Comparison of ENCODE assay signal across 29 mouse cellular contexts in the genomic region with DNA sequence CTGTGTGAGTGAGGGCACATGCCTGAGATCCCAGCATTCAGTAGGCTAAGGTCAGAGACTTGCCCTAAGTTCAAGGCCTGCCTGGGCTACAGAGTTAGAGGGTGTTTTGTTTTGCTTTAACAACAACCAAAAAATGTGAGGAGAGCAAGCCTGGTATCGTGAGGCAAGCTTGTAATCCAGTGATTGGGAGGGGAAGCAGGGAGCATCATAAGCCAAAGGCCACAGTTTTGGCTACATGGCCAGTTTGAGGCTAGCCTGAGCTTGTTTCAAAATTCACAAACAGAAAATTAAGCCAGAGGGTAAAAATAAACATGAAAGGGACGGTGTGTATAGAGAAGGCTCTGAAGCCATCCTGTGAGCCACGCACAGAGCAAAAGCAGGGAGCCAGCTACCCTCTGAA.
"Had no signal": no experiment of that assay in that cellular context is flagged by ENCODE, and none has a peak within 500 bp of the region (broad histone marks: within the 10 kb centered on the region; RNA-seq: fewer than 3 reads in every experiment).

No protein-coding gene starts in this region.

- DNase-seq: left cerebral cortex, postnatal 4 days; liver; liver, embryonic 13.5 days; lung, adult 18-20 months; lung, adult 2 months; lung, embryonic 14.5 days; lung, postnatal 10 days; lung, postnatal 14 days; lung, postnatal 36 days; lung, postnatal 4 days; midbrain, embryonic 14.5 days had no signal

- H3K4me2 ChIP-seq: limb, embryonic 12.5 days; limb, embryonic 13.5 days; limb, embryonic 15.5 days; liver, embryonic 11.5 days; liver, embryonic 12.5 days; liver, embryonic 13.5 days; liver, embryonic 15.5 days; lung, embryonic 14.5 days; lung, embryonic 15.5 days; midbrain, embryonic 11.5 days; midbrain, embryonic 15.5 days; neural tube, embryonic 12.5 days; neural tube, embryonic 13.5 days had no signal

- H3K4me3 ChIP-seq: left cerebral cortex, adult 2 months; limb, embryonic 10.5 days; limb, embryonic 12.5 days; limb, embryonic 13.5 days; limb, embryonic 15.5 days; liver, embryonic 12.5 days; liver, embryonic 13.5 days; liver, embryonic 15.5 days; lung, embryonic 15.5 days; megakaryocyte, embryonic 14.5 days; midbrain, embryonic 15.5 days; myocyte; neural tube, embryonic 12.5 days; neural tube, embryonic 13.5 days had no signal

- H3K27me3 ChIP-seq: limb, embryonic 12.5 days; limb, embryonic 13.5 days; limb, embryonic 15.5 days; liver, embryonic 12.5 days; liver, embryonic 13.5 days; liver, embryonic 15.5 days; lung, embryonic 15.5 days; megakaryocyte, embryonic 14.5 days; midbrain, embryonic 15.5 days; neural tube, embryonic 12.5 days; neural tube, embryonic 13.5 days had no signal

- H3K4me1 ChIP-seq: limb, embryonic 10.5 days; limb, embryonic 12.5 days; limb, embryonic 13.5 days; limb, embryonic 15.5 days; liver, embryonic 12.5 days; liver, embryonic 13.5 days; lung, embryonic 15.5 days; midbrain, embryonic 15.5 days; neural tube, embryonic 12.5 days; neural tube, embryonic 13.5 days had no signal

- H3K9ac ChIP-seq: limb, embryonic 12.5 days; limb, embryonic 13.5 days; limb, embryonic 15.5 days; liver, embryonic 12.5 days; liver, embryonic 13.5 days; liver, embryonic 14.5 days; liver, embryonic 15.5 days; lung, embryonic 14.5 days; lung, embryonic 15.5 days; midbrain, embryonic 15.5 days; neural tube, embryonic 12.5 days; neural tube, embryonic 13.5 days had no signal

- H3K9me3 ChIP-seq: limb, embryonic 10.5 days; limb, embryonic 12.5 days; limb, embryonic 13.5 days; limb, embryonic 15.5 days; liver, embryonic 12.5 days; liver, embryonic 13.5 days; liver, embryonic 15.5 days; lung, embryonic 15.5 days; megakaryocyte, embryonic 14.5 days; midbrain, embryonic 15.5 days; neural tube, embryonic 12.5 days; neural tube, embryonic 13.5 days had no signal

- ATAC-seq: liver, embryonic 12.5 days; lung, postnatal 0 days; midbrain, embryonic 15.5 days had no signal

- H3K27ac ChIP-seq: left cerebral cortex, adult 2 months; limb, embryonic 10.5 days; limb, embryonic 13.5 days; limb, embryonic 15.5 days; liver, embryonic 12.5 days; liver, embryonic 13.5 days; liver, embryonic 14.5 days; liver, embryonic 15.5 days; lung, embryonic 15.5 days; macrophage; midbrain, embryonic 15.5 days; neural tube, embryonic 12.5 days; neural tube, embryonic 13.5 days had no signal
